Mouse (Mus musculus) right cerebral cortex, postnatal 36 days (tissue): Measurements from ENCODE around the gene Crygs.

Experiments
- DNase-seq, 2 experiments: peaks; one replicate each; pipeline ENCODE4 v3.0.0; 2022; ENCODE audit warnings: low spot score in 2 of 2, mixed read lengths in 1 of 2

Crygs gene

GRCm38 (mm10) chr16:22811477-22811876 lies at the start of gene Crygs:
Crygs (minus strand) TSS chr16:22811577.
- no peak for DNase-seq

GRCm38 (mm10) chr16:22857431-22858113 lies 46.2 kb upstream of the Crygs start, which contains the start of the genes Tbccd1 and Dnajb11:
Tbccd1 (minus strand) TSS chr16:22857669.
Dnajb11 (plus strand) TSS chr16:22857845.
- peak; percentile 100 for DNase-seq

DNA sequence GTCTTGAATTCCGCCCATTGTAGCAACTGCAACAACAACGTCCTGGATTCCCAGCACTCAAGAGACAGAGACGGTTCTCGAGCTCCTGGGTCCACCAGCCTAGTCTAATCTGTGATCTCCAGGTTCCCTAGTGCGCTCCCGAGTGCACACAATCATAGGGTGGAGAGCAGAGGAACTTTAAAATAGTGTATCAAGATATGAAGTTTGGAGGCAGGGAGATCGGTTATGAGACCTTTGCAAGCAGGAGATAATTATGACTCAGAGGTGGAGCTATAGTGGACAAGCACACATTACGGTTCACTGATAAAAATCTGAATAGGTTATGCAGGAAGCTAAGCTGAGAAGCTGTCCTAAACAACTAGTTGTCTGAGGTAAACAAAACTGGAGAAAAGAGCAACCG lies 45.4 kb upstream of the Crygs start:
- no peak for DNase-seq

GRCm38 (mm10) chr16:22852709-22853108 lies 41.3 kb upstream of the Crygs start:
- no peak for DNase-seq

- DNase-seq = no peak
These were observed 37.0 kb upstream of the Crygs start for GRCm38 (mm10) chr16:22848331-22848730.

GRCm38 (mm10) chr16:22847686-22848085 lies 36.3 kb upstream of the Crygs start:
- DNase-seq = no peak

DNA sequence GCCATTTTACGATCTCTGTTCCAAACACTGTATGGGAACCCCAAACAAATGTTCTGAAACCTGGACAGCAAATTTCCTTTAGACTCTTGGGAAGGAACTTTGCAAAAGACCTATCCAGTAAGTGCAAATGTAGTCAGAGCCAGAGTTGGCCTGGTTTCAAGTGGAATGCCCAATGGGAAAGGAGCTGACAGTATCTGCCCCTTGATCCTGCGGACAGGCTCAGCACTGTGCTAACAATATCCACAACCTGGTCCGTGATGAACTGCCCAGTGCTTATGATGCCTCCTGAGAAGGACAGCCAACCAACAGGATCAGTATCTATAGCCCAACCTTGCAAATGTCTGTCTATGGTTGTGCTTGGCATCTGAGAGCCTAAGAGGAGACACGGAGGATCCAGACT lies 34.1 kb upstream of the Crygs start:
- DNase-seq = no peak

DNA sequence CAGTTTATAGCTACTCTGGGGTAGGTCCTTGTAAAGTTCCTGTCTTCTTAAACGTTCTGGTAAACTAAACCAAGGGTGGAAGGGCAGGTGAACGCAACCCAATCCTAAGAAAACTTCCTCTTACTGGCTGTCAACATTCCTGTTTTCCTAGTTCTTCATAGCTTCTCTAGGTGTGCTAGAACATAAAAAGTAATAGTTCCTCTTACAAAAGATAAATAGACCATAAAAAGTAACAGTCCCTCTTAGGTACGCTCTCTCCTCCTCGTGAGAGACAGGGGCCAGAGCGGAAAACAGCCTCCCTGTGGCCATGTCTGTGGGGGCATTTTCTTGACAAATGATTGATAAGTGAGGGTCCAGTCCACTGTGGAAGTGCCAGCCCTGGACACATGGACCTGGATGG lies 33.5 kb upstream of the Crygs start:
- no peak for DNase-seq

DNA sequence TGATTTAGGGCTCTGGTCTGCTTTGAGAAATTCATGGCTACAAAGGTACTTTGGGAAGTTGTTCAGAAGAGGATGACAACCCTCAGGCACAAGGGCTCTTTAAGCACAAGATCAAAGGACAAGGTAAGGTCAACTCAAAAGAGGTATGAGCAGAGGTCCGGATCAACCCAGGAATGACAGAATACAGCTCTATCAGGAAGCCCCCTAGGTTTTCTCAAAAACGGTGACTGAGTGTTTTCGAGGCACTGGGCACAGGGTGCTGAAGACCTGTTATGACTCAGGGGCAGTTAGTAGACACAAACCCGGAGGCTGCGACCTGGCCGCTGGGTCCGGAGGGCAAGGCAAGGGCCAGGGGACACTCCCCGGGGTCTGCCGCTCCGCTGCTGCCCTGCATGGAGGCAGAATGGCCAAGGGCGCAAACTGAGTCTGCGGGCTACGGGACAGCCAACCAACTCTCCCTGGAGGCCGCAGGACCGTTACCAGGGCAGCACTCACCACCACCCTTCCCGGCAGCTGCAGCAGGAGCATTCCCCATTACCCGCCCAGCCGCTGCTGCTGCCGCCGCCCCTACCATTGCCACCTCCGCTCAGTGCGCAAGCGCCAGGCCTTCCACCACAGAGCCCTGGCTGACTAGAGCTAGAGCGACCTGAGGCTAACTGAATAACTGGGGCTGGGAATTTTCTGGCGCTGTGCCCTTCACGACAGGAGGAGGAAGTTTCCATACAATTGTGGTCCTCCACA lies 32.9 kb upstream of the Crygs start:
- peak; percentile 66 to 73 for DNase-seq

- DNase-seq = no peak
These were observed 31.5 kb upstream of the Crygs start for GRCm38 (mm10) chr16:22842871-22843270.

- no peak for DNase-seq
These were observed 27.9 kb upstream of the Crygs start for GRCm38 (mm10) chr16:22839146-22839857.

- no peak for DNase-seq
These were observed 21.7 kb upstream of the Crygs start for GRCm38 (mm10) chr16:22832932-22833525.

GRCm38 (mm10) chr16:22820731-22821130 lies 9.4 kb upstream of the Crygs start:
- DNase-seq = peak; percentile 35 to 60

- no peak for DNase-seq
These were observed 3.8 kb downstream of the Crygs start for GRCm38 (mm10) chr16:22807468-22808070.

GRCm38 (mm10) chr16:22802786-22803185 lies 8.6 kb downstream of the Crygs start:
- no peak for DNase-seq

DNA sequence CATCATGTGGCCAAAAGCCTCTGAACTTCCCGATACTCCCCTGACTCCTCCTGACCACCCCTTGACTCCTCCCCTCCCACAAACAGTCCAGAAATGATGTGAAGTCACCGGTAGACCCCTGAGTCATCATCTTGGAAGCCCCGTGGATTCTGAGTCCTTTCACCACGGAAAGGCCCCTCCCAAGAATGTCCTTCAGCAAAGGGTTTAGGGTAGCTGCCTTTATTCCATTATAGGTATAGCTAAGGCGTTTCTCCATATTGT lies 10.6 kb downstream of the Crygs start:
- no peak for DNase-seq

GRCm38 (mm10) chr16:22800026-22800848 lies 11.1 kb downstream of the Crygs start:
- DNase-seq = no peak

GRCm38 (mm10) chr16:22798520-22798919 lies 12.9 kb downstream of the Crygs start:
- no peak for DNase-seq

GRCm38 (mm10) chr16:22797521-22797920 lies 13.9 kb downstream of the Crygs start:
- no peak for DNase-seq

DNA sequence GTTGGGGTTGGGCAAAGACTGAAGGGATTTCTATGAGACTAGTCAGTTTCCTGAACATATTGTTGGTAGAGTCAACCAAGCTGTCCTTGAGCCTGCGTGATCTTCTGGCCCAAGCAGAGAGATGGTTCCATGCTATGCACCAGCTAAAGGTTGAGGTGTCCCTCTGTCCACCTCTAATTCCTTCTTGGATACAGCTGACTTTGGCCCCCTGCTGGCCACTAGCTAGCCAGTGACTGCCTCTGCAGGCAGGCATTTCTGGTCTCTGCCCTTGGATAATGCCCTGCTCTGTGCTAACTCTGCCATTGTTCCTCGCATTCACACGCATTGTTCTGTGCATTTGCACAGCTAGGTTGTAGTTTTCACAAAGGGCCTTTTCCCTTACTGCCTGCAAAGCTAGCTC lies 15.9 kb downstream of the Crygs start:
- no peak for DNase-seq

GRCm38 (mm10) chr16:22791235-22791634 lies 20.1 kb downstream of the Crygs start:
- DNase-seq = no peak
